Mouse (Mus musculus): ENCODE data around the gene Fcer1g. TPM values are rescaled to one million over a fixed set of nuclear protein-coding genes. Genes with fewer than 3 reads are reported as not detected.

Fcer1g gene
- polyA plus RNA-seq, 1 experiment from 2014 or later: 83.6 TPM

- WGBS: 31% methylated on average over 9 of the region's 9 CpGs
- ATAC-seq (replicated peaks; ENCODE audit: low FRiP score): no peak
- no peak for DNase-seq (ENCODE audit: low spot score)
Observed at GRCm38 (mm10) chr1:171271196-171271595, 37.0 kb upstream of the Fcer1g start.

GRCm38 (mm10) chr1:171270573-171270900, 36.4 kb upstream of the Fcer1g start:
- Histone ChIP-seq H3K9me3 (ENCODE audit: control insufficient read depth, low read length) (no peaks in the 10 kb centered on the region), H3K4me2 (peak overlapping the region; percentile 96), H3K27ac (ENCODE audit: low read depth, low read length) (peak overlapping the region; percentile 74), H3K4me3 (ENCODE audit: low read depth, low read length) (peak overlapping the region; percentile 90), H3K27me3 (replicated peaks; ENCODE audit: control insufficient read depth, insufficient read depth, low read length) (no peaks in the 10 kb centered on the region), H3K4me1 (replicated peaks; ENCODE audit: control insufficient read depth, insufficient read depth, low read length) (peaks cover 15% of the 10 kb centered on the region), H3K9ac (ENCODE audit: low read depth, low read length) (peak overlapping the region; percentile 89), H3K36me3 (ENCODE audit: control insufficient read depth, insufficient read depth, low read length) (peaks cover 17% of the 10 kb centered on the region)
- WGBS: 1% methylated on average over 19 of the region's 19 CpGs
- DNase-seq (ENCODE audit: low spot score): peak; percentile 55
- peak; percentile 61 for ATAC-seq (replicated peaks; ENCODE audit: low FRiP score)

More at GRCm38 (mm10) chr1:171271196-171271595, 37.0 kb upstream of the Fcer1g start:
- Histone ChIP-seq H3K9ac (ENCODE audit: low read depth, low read length) (peak overlapping the region; percentile 89), H3K36me3 (ENCODE audit: control insufficient read depth, insufficient read depth, low read length) (peaks cover 22% of the 10 kb centered on the region), H3K4me2 (peak overlapping the region; percentile 96), H3K4me3 (ENCODE audit: low read depth, low read length) (peak overlapping the region; percentile 90), H3K9me3 (ENCODE audit: control insufficient read depth, low read length) (no peaks in the 10 kb centered on the region), H3K27ac (ENCODE audit: low read depth, low read length) (peak overlapping the region; percentile 74; the same call in 1 of the 2 replicates), H3K27me3 (replicated peaks; ENCODE audit: control insufficient read depth, insufficient read depth, low read length) (no peaks in the 10 kb centered on the region), H3K4me1 (replicated peaks; ENCODE audit: control insufficient read depth, insufficient read depth, low read length) (peaks cover 15% of the 10 kb centered on the region)

GRCm38 (mm10) chr1:171269848-171270572, 35.8 kb upstream of the Fcer1g start, which contains the start of gene B4galt3:
B4galt3 (plus strand) TSS chr1:171270328.
- DNase-seq (ENCODE audit: low spot score): peak; percentile 96
- peak within 1 kb of the TSS; percentile 90 for H3K4me3 ChIP-seq (ENCODE audit: low read depth, low read length)

GRCm38 (mm10) chr1:171268341-171268740, 34.2 kb upstream of the Fcer1g start:
- H3K27me3 ChIP-seq (replicated peaks; ENCODE audit: control insufficient read depth, insufficient read depth, low read length): no peaks in the 10 kb centered on the region
- no peak overlapping the region for H3K4me3 ChIP-seq (ENCODE audit: low read depth, low read length)
- H3K27ac ChIP-seq (ENCODE audit: low read depth, low read length): no peak overlapping the region
- no peaks in the 10 kb centered on the region for H3K9me3 ChIP-seq (ENCODE audit: control insufficient read depth, low read length)
- H3K4me1 ChIP-seq (replicated peaks; ENCODE audit: control insufficient read depth, insufficient read depth, low read length): peaks cover 15% of the 10 kb centered on the region
- no peak overlapping the region for H3K4me2 ChIP-seq
- no peak for ATAC-seq (replicated peaks; ENCODE audit: low FRiP score)
- H3K36me3 ChIP-seq (ENCODE audit: control insufficient read depth, insufficient read depth, low read length): peaks cover 9% of the 10 kb centered on the region
- H3K9ac ChIP-seq (ENCODE audit: low read depth, low read length): no peak overlapping the region
- DNase-seq (ENCODE audit: low spot score): no peak
- 58% methylated on average over 1 of the region's 1 CpGs for WGBS

More at GRCm38 (mm10) chr1:171269848-171270572, 35.8 kb upstream of the Fcer1g start, which contains the start of gene B4galt3:
- Histone ChIP-seq H3K27ac (ENCODE audit: low read depth, low read length) (peak within 1 kb of the TSS; percentile 74), H3K4me2 (peak within 1 kb of the TSS; percentile 96), H3K36me3 (ENCODE audit: control insufficient read depth, insufficient read depth, low read length) (peaks cover 17% of the 10 kb centered on the region), H3K9ac (ENCODE audit: low read depth, low read length) (peak within 1 kb of the TSS; percentile 89), H3K9me3 (ENCODE audit: control insufficient read depth, low read length) (no peaks in the 10 kb centered on the region), H3K4me1 (replicated peaks; ENCODE audit: control insufficient read depth, insufficient read depth, low read length) (peaks cover 15% of the 10 kb centered on the region), H3K27me3 (replicated peaks; ENCODE audit: control insufficient read depth, insufficient read depth, low read length) (no peaks in the 10 kb centered on the region)
- WGBS: 4% methylated on average over 36 of the region's 36 CpGs
- ATAC-seq (replicated peaks; ENCODE audit: low FRiP score): peak; percentile 93

GRCm38 (mm10) chr1:171265971-171266744, 32.0 kb upstream of the Fcer1g start:
- H3K27ac ChIP-seq (ENCODE audit: low read depth, low read length): no peak overlapping the region
- H3K36me3 ChIP-seq (ENCODE audit: control insufficient read depth, insufficient read depth, low read length): no peaks in the 10 kb centered on the region
- peaks cover 10% of the 10 kb centered on the region for H3K4me1 ChIP-seq (replicated peaks; ENCODE audit: control insufficient read depth, insufficient read depth, low read length)
- H3K4me3 ChIP-seq (ENCODE audit: low read depth, low read length): no peak overlapping the region
- no peak for DNase-seq (ENCODE audit: low spot score)
- no peaks in the 10 kb centered on the region for H3K9me3 ChIP-seq (ENCODE audit: control insufficient read depth, low read length)
- no peak overlapping the region for H3K9ac ChIP-seq (ENCODE audit: low read depth, low read length)
- H3K4me2 ChIP-seq: peak overlapping the region; percentile 6; the same call in 1 of the 2 replicates
- no peaks in the 10 kb centered on the region for H3K27me3 ChIP-seq (replicated peaks; ENCODE audit: control insufficient read depth, insufficient read depth, low read length)
- 47% methylated on average over 4 of the region's 4 CpGs for WGBS
- ATAC-seq (replicated peaks; ENCODE audit: low FRiP score): no peak

GRCm38 (mm10) chr1:171263666-171264461, 29.7 kb upstream of the Fcer1g start:
- Histone ChIP-seq H3K9me3 (ENCODE audit: control insufficient read depth, low read length) (no peaks in the 10 kb centered on the region), H3K9ac (ENCODE audit: low read depth, low read length) (no peak overlapping the region), H3K4me2 (no peak overlapping the region), H3K4me3 (ENCODE audit: low read depth, low read length) (no peak overlapping the region), H3K27me3 (replicated peaks; ENCODE audit: control insufficient read depth, insufficient read depth, low read length) (peaks cover 7% of the 10 kb centered on the region; the same call in 1 of the 2 replicates), H3K4me1 (replicated peaks; ENCODE audit: control insufficient read depth, insufficient read depth, low read length) (peaks cover 4% of the 10 kb centered on the region), H3K36me3 (ENCODE audit: control insufficient read depth, insufficient read depth, low read length) (no peaks in the 10 kb centered on the region), H3K27ac (ENCODE audit: low read depth, low read length) (no peak overlapping the region; the same call in 1 of the 2 replicates)
- DNase-seq (ENCODE audit: low spot score) (no peak), ATAC-seq (replicated peaks; ENCODE audit: low FRiP score) (no peak)
- WGBS: 75% methylated on average over 3 of the region's 3 CpGs

GRCm38 (mm10) chr1:171263185-171263611, 29.0 kb upstream of the Fcer1g start:
- H3K36me3 ChIP-seq (ENCODE audit: control insufficient read depth, insufficient read depth, low read length): no peaks in the 10 kb centered on the region
- 0% methylated on average over 2 of the region's 2 CpGs for WGBS
- H3K4me3 ChIP-seq (ENCODE audit: low read depth, low read length): no peak overlapping the region
- DNase-seq (ENCODE audit: low spot score) (no peak), ATAC-seq (replicated peaks; ENCODE audit: low FRiP score) (no peak)
- peaks cover 7% of the 10 kb centered on the region; the same call in 1 of the 2 replicates for H3K27me3 ChIP-seq (replicated peaks; ENCODE audit: control insufficient read depth, insufficient read depth, low read length)
- H3K4me2 ChIP-seq: no peak overlapping the region; the same call in 1 of the 2 replicates
- H3K9me3 ChIP-seq (ENCODE audit: control insufficient read depth, low read length): no peaks in the 10 kb centered on the region
- peaks cover 4% of the 10 kb centered on the region for H3K4me1 ChIP-seq (replicated peaks; ENCODE audit: control insufficient read depth, insufficient read depth, low read length)
- H3K27ac ChIP-seq (ENCODE audit: low read depth, low read length): no peak overlapping the region
- no peak overlapping the region for H3K9ac ChIP-seq (ENCODE audit: low read depth, low read length)

GRCm38 (mm10) chr1:171262594-171263130, 28.5 kb upstream of the Fcer1g start:
- Histone ChIP-seq H3K9ac (ENCODE audit: low read depth, low read length) (no peak overlapping the region), H3K9me3 (ENCODE audit: control insufficient read depth, low read length) (no peaks in the 10 kb centered on the region), H3K4me1 (replicated peaks; ENCODE audit: control insufficient read depth, insufficient read depth, low read length) (peaks cover 4% of the 10 kb centered on the region), H3K27me3 (replicated peaks; ENCODE audit: control insufficient read depth, insufficient read depth, low read length) (peaks cover 7% of the 10 kb centered on the region; the same call in 1 of the 2 replicates), H3K4me3 (ENCODE audit: low read depth, low read length) (no peak overlapping the region), H3K27ac (ENCODE audit: low read depth, low read length) (peak overlapping the region; percentile 69; the same call in 1 of the 2 replicates), H3K36me3 (ENCODE audit: control insufficient read depth, insufficient read depth, low read length) (no peaks in the 10 kb centered on the region), H3K4me2 (peak overlapping the region; percentile 42)
- no peak for ATAC-seq (replicated peaks; ENCODE audit: low FRiP score)
- WGBS: 3% methylated on average over 8 of the region's 8 CpGs
- no peak for DNase-seq (ENCODE audit: low spot score)

Data from liver, embryonic 11.5 days (tissue).